Mouse (Mus musculus): ENCODE results near the gene Ap4m1. TPM values are rescaled to one million over a fixed set of nuclear protein-coding genes. Genes with fewer than 3 reads are reported as not detected.

Gene Ap4m1
- polyA plus RNA-seq (2012; rRNA removed): 11.7 and 12.6 TPM in 2 replicates

DNA sequence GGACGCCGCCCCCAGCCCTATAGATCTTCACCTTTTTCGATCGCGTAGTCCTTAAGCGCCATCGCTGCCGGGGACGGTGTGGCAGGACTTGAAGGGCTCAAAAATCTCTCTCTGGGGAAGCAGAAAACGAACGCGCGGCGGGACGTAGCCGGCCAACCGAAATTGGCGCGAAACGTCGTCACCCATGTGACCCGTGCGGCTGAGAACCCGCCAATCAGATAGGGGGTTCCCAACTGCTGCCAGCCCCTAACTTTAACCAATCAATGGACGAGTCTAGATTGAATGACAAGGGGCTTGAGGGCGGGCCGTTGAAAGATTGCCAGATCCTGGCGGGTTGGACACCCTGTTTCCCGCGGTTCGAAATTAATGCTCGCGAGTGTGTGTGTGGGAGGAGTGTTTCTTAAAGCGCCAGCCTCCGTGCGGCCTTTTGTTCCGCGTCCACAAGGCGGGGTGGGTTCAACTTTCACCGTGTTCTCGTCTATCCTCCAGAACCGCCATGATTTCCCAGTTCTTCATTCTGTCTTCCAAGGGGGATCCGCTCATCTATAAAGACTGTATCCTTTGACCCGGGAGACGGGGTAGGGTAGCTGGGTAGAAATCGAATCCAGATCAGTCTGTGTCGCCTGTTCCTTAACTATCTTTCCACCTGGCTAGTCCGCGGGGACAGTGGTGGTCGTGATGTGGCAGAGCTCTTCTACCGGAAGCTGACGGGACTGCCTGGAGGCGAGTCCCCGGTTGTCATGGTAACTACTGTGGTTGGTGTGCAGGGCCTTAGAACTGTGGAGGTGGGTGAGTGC is at the start of gene Ap4m1, which contains the start of gene Mcm7:
Gene Ap4m1 (plus strand): TSS at position 308 of the 797 bp plus-strand sequence.
Gene Mcm7 (minus strand): TSS at position 728 of the 797 bp plus-strand sequence.

DNA sequence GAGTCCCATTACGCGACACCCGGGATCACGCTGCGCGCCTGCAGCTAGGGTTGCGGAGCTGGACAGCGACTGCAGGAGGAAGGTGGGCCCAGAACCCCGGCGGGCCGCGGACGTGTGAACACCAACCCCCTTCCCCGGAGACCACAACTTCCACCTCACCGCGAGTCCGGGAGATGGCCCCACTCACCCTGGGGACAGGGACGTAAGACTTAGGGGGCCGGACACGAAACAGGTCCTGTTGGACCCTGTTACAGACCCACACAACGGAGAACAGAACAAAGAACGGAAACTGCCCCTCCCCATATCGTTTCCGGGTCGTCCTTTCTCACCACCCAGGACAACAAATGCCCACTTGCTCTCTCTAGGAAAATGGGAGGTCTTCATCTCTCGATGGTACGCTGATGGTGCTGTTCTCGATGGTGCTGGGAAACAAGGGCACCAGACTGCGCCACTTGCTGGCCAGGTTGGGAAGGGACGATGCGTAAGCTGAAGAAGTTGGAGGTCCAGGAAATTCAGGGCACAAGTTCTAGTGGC is 16.3 kb upstream of the Ap4m1 start, which contains the start of gene Zfp113:
Gene Zfp113 (minus strand): TSS at position 302 of the 534 bp plus-strand sequence.

DNA sequence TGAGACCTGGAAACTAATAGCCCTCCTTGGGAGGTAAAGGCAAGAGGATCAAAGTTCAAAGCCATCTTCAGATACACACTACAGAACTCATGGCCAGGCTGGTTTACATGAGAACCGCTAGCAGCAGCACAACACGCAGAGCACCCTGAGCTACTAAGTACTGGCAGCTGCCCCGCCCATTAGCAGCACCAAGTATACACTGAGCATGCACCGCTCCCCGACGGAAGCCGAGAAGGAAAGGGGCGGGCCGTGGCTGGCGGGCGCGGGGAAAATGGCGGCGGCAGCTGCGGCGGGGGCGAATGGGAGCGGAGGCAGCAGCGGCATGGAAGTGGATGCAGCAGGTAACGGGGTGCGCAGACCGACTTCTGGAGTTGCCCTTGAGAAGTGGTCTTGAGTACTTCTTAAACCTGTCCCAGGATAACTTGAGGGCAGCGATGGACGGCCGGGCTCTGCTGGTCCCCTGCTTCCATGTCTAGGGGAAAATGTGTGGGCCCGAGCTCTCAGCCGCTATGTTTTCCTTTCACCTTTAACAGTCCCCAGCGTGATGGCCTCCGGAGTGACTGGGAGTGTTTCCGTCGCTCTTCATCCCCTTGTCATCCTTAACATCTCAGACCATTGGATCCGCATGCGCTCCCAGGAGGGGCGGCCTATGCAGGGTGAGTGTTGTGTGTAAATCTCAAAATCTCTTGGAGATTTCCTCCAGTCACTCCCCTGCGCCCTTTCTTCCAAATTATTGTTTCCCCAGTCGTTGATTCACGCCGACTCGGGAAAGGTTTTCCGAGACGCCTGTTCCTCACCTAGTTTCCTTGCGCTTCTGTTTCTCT is 10.7 kb upstream of the Ap4m1 start, which contains the start of gene Cops6:
Gene Cops6 (plus strand): TSS at position 230 of the 824 bp plus-strand sequence.

DNA sequence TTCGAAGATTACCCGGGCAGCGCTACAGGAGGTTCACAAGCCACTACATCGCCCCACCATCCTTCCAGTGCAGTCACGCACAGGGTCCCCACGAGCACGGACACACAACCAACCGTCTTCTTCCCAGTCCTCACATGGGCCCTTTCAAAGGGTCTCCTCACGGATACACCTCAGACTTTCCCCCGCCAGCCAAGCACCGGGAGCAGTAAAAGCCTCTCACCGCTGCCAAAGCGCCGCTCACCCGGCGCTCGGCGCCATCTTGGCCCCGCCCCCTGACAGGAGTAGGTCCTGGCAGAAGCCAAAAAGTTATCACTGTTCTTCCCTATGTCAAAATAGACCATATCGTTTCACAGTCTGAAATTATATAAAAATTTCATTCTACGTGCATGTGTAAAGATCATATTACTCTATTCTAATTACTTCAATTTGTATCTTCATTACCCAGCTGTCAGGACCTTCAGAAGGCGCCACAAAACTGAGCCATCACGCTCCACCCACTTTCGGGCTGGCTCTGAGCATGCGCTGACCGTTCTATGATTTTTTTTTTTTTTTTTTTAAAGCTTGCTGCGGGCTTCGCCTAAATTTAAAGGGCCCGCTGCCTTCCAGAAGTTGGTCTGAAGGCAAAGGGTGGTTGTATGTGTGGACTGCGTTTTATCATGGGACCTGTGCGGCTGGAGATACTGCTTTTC is 15.3 kb downstream of the Ap4m1 start, which contains the start of the genes Taf6 and Cnpy4:
Gene Taf6 (minus strand): TSS at position 502 of the 689 bp plus-strand sequence.
Gene Cnpy4 (plus strand): TSS at position 536 of the 689 bp plus-strand sequence.

DNA sequence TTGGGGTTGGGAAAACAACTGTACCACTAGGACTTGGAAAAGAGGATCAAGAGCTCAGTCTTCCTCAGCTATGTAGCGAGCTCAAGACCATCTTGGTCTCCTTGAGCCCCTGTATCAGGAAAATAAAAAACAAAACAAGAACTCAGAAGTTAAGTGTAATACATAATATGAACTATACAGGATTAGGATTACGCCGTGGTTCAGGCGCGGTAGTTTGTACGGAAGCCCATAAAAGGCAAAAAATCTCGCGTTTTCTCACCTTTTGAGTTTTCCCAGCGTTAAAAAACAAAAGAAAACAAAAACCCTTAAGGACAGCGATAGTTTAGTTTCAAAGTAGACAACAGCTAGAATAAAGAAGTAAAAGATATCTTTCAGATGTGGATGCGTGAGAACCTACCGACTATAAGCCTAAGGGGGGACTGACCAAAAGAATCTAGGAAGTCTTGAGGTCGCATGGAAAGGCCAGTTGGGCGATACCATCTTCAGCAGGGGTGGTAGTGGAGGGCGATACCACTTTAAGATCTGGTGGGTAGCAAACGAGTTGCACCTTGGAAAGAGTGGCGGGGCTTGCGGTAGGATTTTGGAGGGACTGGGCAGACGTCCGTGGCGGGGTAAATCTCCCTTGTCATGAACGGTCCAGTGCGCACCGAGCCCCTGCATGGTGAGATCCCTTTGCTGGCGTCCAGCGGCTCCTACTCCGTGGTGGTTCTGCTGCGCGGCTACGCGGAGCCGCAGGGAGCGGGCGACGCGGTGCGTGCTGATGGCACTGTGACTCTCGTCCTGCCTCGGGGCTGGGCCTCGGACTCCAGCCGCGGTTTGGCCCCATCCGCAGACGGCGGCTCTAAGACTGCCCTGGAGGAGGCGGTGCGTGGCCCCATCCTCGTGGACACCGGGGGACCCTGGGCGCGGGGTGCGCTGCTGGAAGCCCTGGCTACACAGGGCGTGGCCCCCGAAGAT is 22.2 kb downstream of the Ap4m1 start, which contains the start of gene Mblac1:
Gene Mblac1 (plus strand): TSS at position 544 of the 957 bp plus-strand sequence.

DNA sequence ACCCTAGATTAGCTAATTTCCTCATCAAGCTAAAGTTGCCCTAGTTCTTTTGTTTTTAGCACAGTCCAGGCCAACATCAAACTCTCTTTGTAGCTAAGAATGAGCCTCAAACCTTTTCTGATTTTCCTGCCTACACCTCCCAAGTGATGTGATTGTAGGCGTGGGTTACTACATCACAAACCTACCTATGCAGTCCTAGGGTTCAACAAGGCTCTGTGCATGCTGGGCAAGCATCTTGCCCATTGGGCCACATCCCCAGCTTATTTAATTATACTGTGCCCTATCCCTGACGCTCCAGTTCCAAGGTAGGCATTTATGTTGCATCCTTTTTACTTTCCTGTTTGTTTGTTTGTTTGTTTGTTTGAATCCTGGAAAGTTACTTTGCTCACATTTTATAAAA is 53.9 kb downstream of the Ap4m1 start, which contains the start of gene Nxpe5:
Gene Nxpe5 (plus strand): TSS at position 199 of the 400 bp plus-strand sequence.

Other genes with a start within 250 kb of the Ap4m1 start
- 0.01 TPM in 2 replicates for gene Gjc3, start 208.9 kb upstream of the Ap4m1 start, polyA plus RNA-seq (2012; rRNA removed)
- 2.0 and 2.4 TPM in 2 replicates for gene Azgp1, start 190.5 kb upstream of the Ap4m1 start, polyA plus RNA-seq (2012; rRNA removed)
- gene Smok3a, start 150.7 kb upstream of the Ap4m1 start, polyA plus RNA-seq (2012; rRNA removed): not detected in 2 replicates
- not detected in 2 replicates for gene Smok3b, start 150.6 kb upstream of the Ap4m1 start, polyA plus RNA-seq (2012; rRNA removed)
- gene Smok3c, start 118.8 kb upstream of the Ap4m1 start, polyA plus RNA-seq (2012; rRNA removed): not detected in 2 replicates
- gene Zkscan1, start 86.9 kb upstream of the Ap4m1 start, polyA plus RNA-seq (2012; rRNA removed): 2.4 and 2.7 TPM in 2 replicates
- gene Zscan21, start 55.1 kb upstream of the Ap4m1 start, polyA plus RNA-seq (2012; rRNA removed): 8.4 and 8.6 TPM in 2 replicates
- gene Zfp113, start 16.3 kb upstream of the Ap4m1 start, polyA plus RNA-seq (2012; rRNA removed): 1.1 and 1.3 TPM in 2 replicates
- gene Cops6, start 10.9 kb upstream of the Ap4m1 start, polyA plus RNA-seq (2012; rRNA removed): 59.9 and 71.7 TPM in 2 replicates
- 136 TPM in 2 replicates for gene Mcm7, start 420 bp downstream of the Ap4m1 start, polyA plus RNA-seq (2012; rRNA removed)
- gene Taf6, start 15.4 kb downstream of the Ap4m1 start, polyA plus RNA-seq (2012; rRNA removed): 26.7 and 32.9 TPM in 2 replicates
- gene Cnpy4, start 15.5 kb downstream of the Ap4m1 start, polyA plus RNA-seq (2012; rRNA removed): 10.2 and 10.4 TPM in 2 replicates
- 1.9 TPM in 2 replicates for gene Mblac1, start 22.3 kb downstream of the Ap4m1 start, polyA plus RNA-seq (2012; rRNA removed)
- 0.07 and 0.16 TPM in 2 replicates for gene Nxpe5, start 53.9 kb downstream of the Ap4m1 start, polyA plus RNA-seq (2012; rRNA removed)
- gene Lamtor4, start 83.5 kb downstream of the Ap4m1 start, polyA plus RNA-seq (2012; rRNA removed): 34.9 and 35.6 TPM in 2 replicates
- 19.6 and 21.8 TPM in 2 replicates for gene BC037034, start 92.0 kb downstream of the Ap4m1 start, polyA plus RNA-seq (2012; rRNA removed)
- gene Gal3st4, start 100.8 kb downstream of the Ap4m1 start, polyA plus RNA-seq (2012; rRNA removed): 0.02 TPM in 1 of 2 replicates, not detected in the other
- gene Gm43720, start 108.0 kb downstream of the Ap4m1 start, polyA plus RNA-seq (2012; rRNA removed): 0.02 TPM in 1 of 2 replicates, not detected in the other
- gene Gpc2, start 108.0 kb downstream of the Ap4m1 start, polyA plus RNA-seq (2012; rRNA removed): 1.4 and 2.2 TPM in 2 replicates
- 2.3 and 4.1 TPM in 2 replicates for gene Stag3, start 108.2 kb downstream of the Ap4m1 start, polyA plus RNA-seq (2012; rRNA removed)
- gene Pvrig, start 170.0 kb downstream of the Ap4m1 start, polyA plus RNA-seq (2012; rRNA removed): 0.26 and 0.29 TPM in 2 replicates